Mouse (Mus musculus) liver, embryonic 14 days (tissue): Measurements from ENCODE around the gene 4930452B06Rik. TPM values are rescaled to one million over a fixed set of nuclear protein-coding genes. Genes with fewer than 3 reads are reported as not detected.

Experiments
- polyA plus RNA-seq: library from polyadenylated mRNA; depleted of rRNA; stranded (reverse); fragments of >200 nt; gene quantifications from 2 replicates; pipeline ENCODE4 v1.2.3, GENCODE M21; 2012; rRNA removed

4930452B06Rik gene
- polyA plus RNA-seq: 0.35 and 0.55 TPM in 2 replicates

GRCm38 (mm10) chr14:8665636-8666411, at the start of gene 4930452B06Rik:
4930452B06Rik (minus strand) TSS chr14:8666240.

